Mouse (Mus musculus): ENCODE data around the gene Gm21969. TPM values are rescaled to one million over a fixed set of nuclear protein-coding genes. Genes with fewer than 3 reads are reported as not detected.

Gene Gm21969
- polyA plus RNA-seq, 1 experiment from 2014 or later: not detected

Small RNA genes within 50 kb of the gene (microRNA-seq; reads per million reads assigned to microRNA genes)
- gene Gm25571 (not detected), gene Mir7020 (not detected)

Other genes starting within 250 kb of the Gm21969 start
- 6.1 and 6.4 TPM in 2 replicates for gene Iffo2, start 72.6 kb upstream of the Gm21969 start, polyA plus RNA-seq (2016; fragmentation: Nextera tagmentation; extraction: Ambion mirVana)
- gene Aldh4a1, start 19.7 kb downstream of the Gm21969 start, polyA plus RNA-seq (2016; fragmentation: Nextera tagmentation; extraction: Ambion mirVana): 25.6 and 27.1 TPM in 2 replicates
- gene Tas1r2, start 50.4 kb downstream of the Gm21969 start, polyA plus RNA-seq (2016; fragmentation: Nextera tagmentation; extraction: Ambion mirVana): not detected in 2 replicates
- gene Pax7, start 230.3 kb downstream of the Gm21969 start, polyA plus RNA-seq (2016; fragmentation: Nextera tagmentation; extraction: Ambion mirVana): 1.3 and 1.4 TPM in 2 replicates